Mouse (Mus musculus) forebrain, embryonic 12.5 days (tissue): ENCODE results near the gene Tmem26. TPM values are rescaled to one million over a fixed set of nuclear protein-coding genes. Genes with fewer than 3 reads are reported as not detected.

Experiments
- polyA plus RNA-seq: library from polyadenylated mRNA; unstranded; fragments of >200 nt; fragmentation: Nextera tagmentation; extraction: Ambion mirVana; gene quantifications from 2 replicates; pipeline ENCODE4 v1.2.1, GENCODE M21; 2016

Tmem26 gene
- polyA plus RNA-seq, 1 experiment from 2014 or later = 7.6 TPM

Other genes with a start within 250 kb of the Tmem26 start
- 0.36 and 0.38 TPM in 2 replicates for gene Cabcoco1, start 181.8 kb upstream of the Tmem26 start, polyA plus RNA-seq